Mouse (Mus musculus): Measurements from ENCODE around the gene Ep400. TPM values are rescaled to one million over a fixed set of nuclear protein-coding genes. Genes with fewer than 3 reads are reported as not detected.
A peak's percentile ranks its signal among the peaks of the same experiment; 100 is the strongest.

Gene Ep400
- 10 to 100 TPM; 20.2 to 22.9 TPM for total RNA-seq (2021)
- long read RNA-seq, experiment 1, partial matches to known transcripts = 3 of 6 reads
- long read RNA-seq, experiment 1, other reads (novel, unspliced or antisense) = 3 of 6 reads
- long read RNA-seq, experiment 2, partial matches to known transcripts = 2 of 3 reads
- long read RNA-seq, experiment 2, other reads (novel, unspliced or antisense) = 1 of 3 reads

- intact Hi-C loops (cut with DNase I) = loop anchor here (1.0 to 5.0 kb wide), 2 partner anchors 37 to 499 kb away; no protein-coding TSS in a partner anchor
Measured at GRCm38 (mm10) chr5:110770448-110771158, at the start of gene Ep400. Ep400 (minus strand) TSS chr5:110770717.

GRCm38 (mm10) chr5:110809667-110810325 is 39.3 kb upstream of the Ep400 start, which contains the start of gene Ulk1:
Ulk1 (minus strand) TSS chr5:110810097.
- peak within 1 kb of the TSS; percentile 97 for H3K27ac ChIP-seq
- intact Hi-C loops (cut with DNase I) = loop anchor here (5.0 kb wide), 1 partner anchor 37 kb away; the partner anchor contains the start of gene Ep400
- no peak for TF ChIP-seq CTCF (IDR thresholded peaks at IDR 0.05)

More at GRCm38 (mm10) chr5:110770448-110771158, at the start of gene Ep400:
- DNase-seq = peak; percentile 100
- peak; percentile 64 for TF ChIP-seq CTCF (IDR thresholded peaks at IDR 0.05)
- Histone ChIP-seq H3K4me3 (peak within 1 kb of the TSS; percentile 95), H3K27ac (peak within 1 kb of the TSS; percentile 94)

GRCm38 (mm10) chr5:110808821-110809666 is 38.5 kb upstream of the Ep400 start:
- no peak for TF ChIP-seq CTCF (IDR thresholded peaks at IDR 0.05)
- peak; percentile 50 for DNase-seq
- H3K27ac ChIP-seq = peak overlapping the region; percentile 97
- intact Hi-C loops (cut with DNase I) = loop anchor here (5.0 kb wide), 1 partner anchor 37 kb away; the partner anchor contains the start of gene Ep400
- H3K4me3 ChIP-seq = peak overlapping the region; percentile 96

More at GRCm38 (mm10) chr5:110809667-110810325, 39.3 kb upstream of the Ep400 start, which contains the start of gene Ulk1:
- peak; percentile 100 for DNase-seq
- peak within 1 kb of the TSS; percentile 96 for H3K4me3 ChIP-seq

- peak overlapping the region; percentile 97 for H3K27ac ChIP-seq
- DNase-seq = peak; percentile 94
- intact Hi-C loops (cut with DNase I) = loop anchor here (5.0 kb wide), 1 partner anchor 36 kb away; the partner anchor contains the start of gene Ep400
- H3K4me3 ChIP-seq = peak overlapping the region; percentile 96
- TF ChIP-seq CTCF (IDR thresholded peaks at IDR 0.05) = no peak
Measured at GRCm38 (mm10) chr5:110808061-110808631, 37.6 kb upstream of the Ep400 start.

GRCm38 (mm10) chr5:110807453-110807852 is 36.9 kb upstream of the Ep400 start:
- intact Hi-C loops (cut with DNase I) = loop anchor here (5.0 kb wide), 1 partner anchor 35 kb away; the partner anchor contains the start of gene Ep400
- Histone ChIP-seq H3K4me3 (peak overlapping the region; percentile 96), H3K27ac (peak overlapping the region; percentile 97)
- DNase-seq = no peak
- TF ChIP-seq CTCF (IDR thresholded peaks at IDR 0.05) = no peak

- intact Hi-C loops (cut with DNase I) = loop anchor here (5.0 kb wide), 1 partner anchor 34 kb away; the partner anchor contains the start of gene Ep400
- peak overlapping the region; percentile 97 for H3K27ac ChIP-seq
- no peak for DNase-seq
- TF ChIP-seq CTCF (IDR thresholded peaks at IDR 0.05) = no peak
- peak overlapping the region; percentile 96 for H3K4me3 ChIP-seq
Measured at GRCm38 (mm10) chr5:110806676-110807075, 36.2 kb upstream of the Ep400 start.

- peak overlapping the region; percentile 97; the same call in 1 of the 2 replicates for H3K27ac ChIP-seq
- TF ChIP-seq CTCF (IDR thresholded peaks at IDR 0.05) = no peak
- no peak for DNase-seq
- H3K4me3 ChIP-seq = 0 out of 2 replicates have a peak overlapping the region, but pooled peaks have one; percentile 96
- intact Hi-C loops (cut with DNase I) = loop anchor here (5.0 kb wide), 1 partner anchor 34 kb away; the partner anchor contains the start of gene Ep400
Measured at GRCm38 (mm10) chr5:110806154-110806553, 35.6 kb upstream of the Ep400 start.

GRCm38 (mm10) chr5:110804012-110804743 is 33.7 kb upstream of the Ep400 start:
- Histone ChIP-seq H3K4me3 (no peak overlapping the region), H3K27ac (peak overlapping the region; percentile 7; the same call in 1 of the 2 replicates)
- TF ChIP-seq CTCF (IDR thresholded peaks at IDR 0.05) = no peak
- intact Hi-C loops (cut with DNase I) = no loop called here
- no peak for DNase-seq

GRCm38 (mm10) chr5:110802809-110803208 is 32.3 kb upstream of the Ep400 start:
- peak overlapping the region; percentile 69 for H3K27ac ChIP-seq
- no peak for DNase-seq
- no peak overlapping the region for H3K4me3 ChIP-seq
- intact Hi-C loops (cut with DNase I) = no loop called here
- no peak for TF ChIP-seq CTCF (IDR thresholded peaks at IDR 0.05)

- peak; percentile 68 for DNase-seq
- Histone ChIP-seq H3K4me3 (peak overlapping the region; percentile 15; the same call in 1 of the 2 replicates), H3K27ac (peak overlapping the region; percentile 69)
- intact Hi-C loops (cut with DNase I) = no loop called here
- TF ChIP-seq CTCF (IDR thresholded peaks at IDR 0.05) = no peak
Measured at GRCm38 (mm10) chr5:110802186-110802585, 31.7 kb upstream of the Ep400 start.

All from gastrocnemius, adult 2 months (tissue).